Mouse (Mus musculus) E14TG2a.4 (cell line): ENCODE measurements around the gene Lmntd1.

Source experiments
- CTCF ChIP-seq: conservative IDR thresholded peaks from 2 replicates; pipeline ENCODE4 v1.5.1; 2014; ENCODE audit warnings: low read length
- POU5F1 ChIP-seq: IDR thresholded peaks from 2 replicates; pipeline ENCODE4 v1.6.1; 2014; ENCODE audit warnings: low read length, borderline replicate concordance

GRCm38 (mm10) chr6:145522617-145523016, 91.5 kb downstream of the Lmntd1 start:
- TF ChIP-seq CTCF (no peak), POU5F1 (no peak)
